Mouse (Mus musculus) neutrophil, adult 5-6 weeks (primary cell): ENCODE measurements around the gene Ppp2r5e. TPM values are rescaled to one million over a fixed set of nuclear protein-coding genes. Genes with fewer than 3 reads are reported as not detected.
"Not testable (repeated sequence)": the region's sequence is repeated elsewhere in the genome, so short reads cannot be mapped to it uniquely, and the experiment has no call there.

Source experiments
- ATAC-seq: fragments of 151-379, 151-347 bp; 2 replicates; pipeline ENCODE4 v1.8.0; 2017; ENCODE audit warnings: mild to moderate bottlenecking, moderate TSS enrichment; ENCODE audit not compliant: insufficient number of reproducible peaks, poor library complexity, low FRiP score, severe bottlenecking; ENCODE audit errors: extremely low read depth
- total RNA-seq: library from RNA; stranded (forward); fragments of 200-1000 nt; gene quantifications from 2 replicates; pipeline ENCODE4 v1.2.3, GENCODE M21; 2017

Ppp2r5e gene
- total RNA-seq, 1 experiment from 2014 or later: 24.2 TPM

- ATAC-seq: no peak
Observed at GRCm38 (mm10) chr12:75504991-75505650, 90.9 kb downstream of the Ppp2r5e start.

- no peak for ATAC-seq
Observed at GRCm38 (mm10) chr12:75502664-75503063, 93.4 kb downstream of the Ppp2r5e start.

- ATAC-seq: no peak
Observed at GRCm38 (mm10) chr12:75497698-75498097, 98.3 kb downstream of the Ppp2r5e start.

GRCm38 (mm10) chr12:75495636-75496035, 100.4 kb downstream of the Ppp2r5e start:
- ATAC-seq: no peak

- ATAC-seq: no peak
Observed at GRCm38 (mm10) chr12:75494643-75495042, 101.4 kb downstream of the Ppp2r5e start.

GRCm38 (mm10) chr12:75492549-75493327, 103.3 kb downstream of the Ppp2r5e start:
- ATAC-seq: no peak

- not testable (repeated sequence) for ATAC-seq
Observed at GRCm38 (mm10) chr12:75492148-75492547, 103.9 kb downstream of the Ppp2r5e start.

GRCm38 (mm10) chr12:75487500-75487899, 108.5 kb downstream of the Ppp2r5e start:
- no peak for ATAC-seq

- ATAC-seq: no peak
Observed at GRCm38 (mm10) chr12:75486568-75487286, 109.3 kb downstream of the Ppp2r5e start.

GRCm38 (mm10) chr12:75482781-75483180, 113.3 kb downstream of the Ppp2r5e start:
- no peak for ATAC-seq

GRCm38 (mm10) chr12:75482015-75482414, 114.0 kb downstream of the Ppp2r5e start:
- ATAC-seq: no peak

- ATAC-seq: no peak
Observed at GRCm38 (mm10) chr12:75480031-75480430, 116.0 kb downstream of the Ppp2r5e start.

GRCm38 (mm10) chr12:75479375-75479898, 116.6 kb downstream of the Ppp2r5e start:
- ATAC-seq: no peak

- no peak for ATAC-seq
Observed at GRCm38 (mm10) chr12:75478596-75478995, 117.4 kb downstream of the Ppp2r5e start.

- ATAC-seq: no peak
Observed at GRCm38 (mm10) chr12:75478117-75478516, 117.9 kb downstream of the Ppp2r5e start.

- no peak for ATAC-seq
Observed at GRCm38 (mm10) chr12:75473021-75473420, 123.0 kb downstream of the Ppp2r5e start.

- ATAC-seq: no peak
Observed at GRCm38 (mm10) chr12:75472107-75472506, 123.9 kb downstream of the Ppp2r5e start.

- ATAC-seq: no peak
Observed at GRCm38 (mm10) chr12:75467814-75468213, 128.2 kb downstream of the Ppp2r5e start.

GRCm38 (mm10) chr12:75467127-75467526, 128.9 kb downstream of the Ppp2r5e start:
- no peak for ATAC-seq
